Mouse (Mus musculus): ENCODE results near the gene Atp5d. TPM values are rescaled to one million over a fixed set of nuclear protein-coding genes. Genes with fewer than 3 reads are reported as not detected.
"Not testable (repeated sequence)": the region's sequence is repeated elsewhere in the genome, so short reads cannot be mapped to it uniquely, and the experiment has no call there.

The Atp5d gene
- total RNA-seq, 1 experiment = 226 TPM

GRCm38 (mm10) chr10:80165392-80166128, 27.1 kb downstream of the Atp5d start, which contains the start of gene Cirbp:
Gene Cirbp, plus strand, starts transcription at chr10:80165985.
- no peaks in the 10 kb centered on the region for H3K9me3 ChIP-seq (ENCODE audit: control insufficient read depth, insufficient read depth, low read depth, low read length)
- peaks cover 10% of the 10 kb centered on the region for H3K36me3 ChIP-seq (ENCODE audit: control insufficient read depth, insufficient read depth, low read length, poor library complexity, severe bottlenecking)
- no peak within 1 kb of the TSS for H3K27ac ChIP-seq (ENCODE audit: insufficient read depth, low read depth, low read length, poor library complexity, severe bottlenecking)
- peak within 1 kb of the TSS; percentile 20 to 44; a peak in 2 of 4 replicates for H3K4me3 ChIP-seq (ENCODE audit: insufficient read depth in 1 of 2, low read depth in 1 of 2, low read length in 2 of 2, poor library complexity in 1 of 2, severe bottlenecking in 1 of 2)
- in situ Hi-C loops (cut with MboI; ENCODE audit: low sequenced_read_pairs in 2 of 2, unreplicated experiment in 2 of 2) = no loop called here
- peaks cover 11 to 38% of the 10 kb centered on the region in 2 experiments for H3K4me1 ChIP-seq (ENCODE audit: control insufficient read depth in 2 of 2, insufficient read depth in 2 of 2, low read length in 2 of 2, poor library complexity in 1 of 2)
- DNase-seq (ENCODE audit: low read depth, low spot score) = no peak
- no peak within 1 kb of the TSS for H3K9ac ChIP-seq (ENCODE audit: insufficient read depth, low read depth, low read length, poor library complexity, severe bottlenecking)
- TF ChIP-seq ZNF384 (IDR thresholded peaks at IDR 0.05; ENCODE audit: low read depth, low read length) (no peak), ZC3H11A (IDR thresholded peaks at IDR 0.05; ENCODE audit: borderline replicate concordance, low read depth, low read length) (no peak), HCFC1 (IDR thresholded peaks at IDR 0.05; ENCODE audit: borderline replicate concordance, insufficient read depth, low read length) (no peak), MAFK (IDR thresholded peaks at IDR 0.05; ENCODE audit: insufficient read depth, low read depth, low read length) (no peak), CHD2 (IDR thresholded peaks at IDR 0.05; ENCODE audit: low read depth, low read length) (no peak)

GRCm38 (mm10) chr10:80166136-80166535, 27.7 kb downstream of the Atp5d start:
- H3K4me3 ChIP-seq (ENCODE audit: insufficient read depth in 1 of 2, low read depth in 1 of 2, low read length in 2 of 2, poor library complexity in 1 of 2, severe bottlenecking in 1 of 2); in situ Hi-C loops (cut with MboI; ENCODE audit: low sequenced_read_pairs in 2 of 2, unreplicated experiment in 2 of 2); H3K27ac ChIP-seq (ENCODE audit: insufficient read depth, low read depth, low read length, poor library complexity, severe bottlenecking); H3K9me3 ChIP-seq (ENCODE audit: control insufficient read depth, insufficient read depth, low read depth, low read length); H3K9ac ChIP-seq (ENCODE audit: insufficient read depth, low read depth, low read length, poor library complexity, severe bottlenecking); DNase-seq (ENCODE audit: low read depth, low spot score): not testable (repeated sequence)
- H3K4me1 ChIP-seq (ENCODE audit: control insufficient read depth in 2 of 2, insufficient read depth in 2 of 2, low read length in 2 of 2, poor library complexity in 1 of 2) = peaks cover 13 to 41% of the 10 kb centered on the region in 2 experiments
- peaks cover 14% of the 10 kb centered on the region for H3K36me3 ChIP-seq (ENCODE audit: control insufficient read depth, insufficient read depth, low read length, poor library complexity, severe bottlenecking)

GRCm38 (mm10) chr10:80167460-80168037, 29.1 kb downstream of the Atp5d start:
- peaks cover 24% of the 10 kb centered on the region for H3K36me3 ChIP-seq (ENCODE audit: control insufficient read depth, insufficient read depth, low read length, poor library complexity, severe bottlenecking)
- DNase-seq (ENCODE audit: low read depth, low spot score) = peak; percentile 97
- H3K9me3 ChIP-seq (ENCODE audit: control insufficient read depth, insufficient read depth, low read depth, low read length) = no peaks in the 10 kb centered on the region
- peak overlapping the region; percentile 98 for H3K27ac ChIP-seq (ENCODE audit: insufficient read depth, low read depth, low read length, poor library complexity, severe bottlenecking)
- in situ Hi-C loops (cut with MboI; ENCODE audit: low sequenced_read_pairs in 2 of 2, unreplicated experiment in 2 of 2) = no loop called here
- peak overlapping the region; percentile 98 for H3K9ac ChIP-seq (ENCODE audit: insufficient read depth, low read depth, low read length, poor library complexity, severe bottlenecking)
- peak overlapping the region; percentile 71 to 87 for H3K4me3 ChIP-seq (ENCODE audit: insufficient read depth in 1 of 2, low read depth in 1 of 2, low read length in 2 of 2, poor library complexity in 1 of 2, severe bottlenecking in 1 of 2)
- TF ChIP-seq CHD2 (IDR thresholded peaks at IDR 0.05; ENCODE audit: low read depth, low read length) (no peak), HCFC1 (IDR thresholded peaks at IDR 0.05; ENCODE audit: borderline replicate concordance, insufficient read depth, low read length) (0 out of 2 replicates have a peak, but pooled peaks have one; percentile 9)
- peaks cover 9 to 35% of the 10 kb centered on the region in 2 experiments for H3K4me1 ChIP-seq (ENCODE audit: control insufficient read depth in 2 of 2, insufficient read depth in 2 of 2, low read length in 2 of 2, poor library complexity in 1 of 2)

GRCm38 (mm10) chr10:80168038-80168661, 29.7 kb downstream of the Atp5d start:
- Histone ChIP-seq H3K4me3 (ENCODE audit: insufficient read depth in 1 of 2, low read depth in 1 of 2, low read length in 2 of 2, poor library complexity in 1 of 2, severe bottlenecking in 1 of 2) (peak overlapping the region; percentile 71 to 87), H3K4me1 (ENCODE audit: control insufficient read depth in 2 of 2, insufficient read depth in 2 of 2, low read length in 2 of 2, poor library complexity in 1 of 2) (peaks cover 9 to 30% of the 10 kb centered on the region in 2 experiments), H3K9ac (ENCODE audit: insufficient read depth, low read depth, low read length, poor library complexity, severe bottlenecking) (peak overlapping the region; percentile 98), H3K36me3 (ENCODE audit: control insufficient read depth, insufficient read depth, low read length, poor library complexity, severe bottlenecking) (peaks cover 24% of the 10 kb centered on the region), H3K27ac (ENCODE audit: insufficient read depth, low read depth, low read length, poor library complexity, severe bottlenecking) (peak overlapping the region; percentile 98), H3K9me3 (ENCODE audit: control insufficient read depth, insufficient read depth, low read depth, low read length) (no peaks in the 10 kb centered on the region)
- peak; percentile 94 for DNase-seq (ENCODE audit: low read depth, low spot score)
- TF ChIP-seq MAFK (IDR thresholded peaks at IDR 0.05; ENCODE audit: insufficient read depth, low read depth, low read length) (no peak), ZC3H11A (IDR thresholded peaks at IDR 0.05; ENCODE audit: borderline replicate concordance, low read depth, low read length) (peak; percentile 87), CHD2 (IDR thresholded peaks at IDR 0.05; ENCODE audit: low read depth, low read length) (no peak), ZNF384 (IDR thresholded peaks at IDR 0.05; ENCODE audit: low read depth, low read length) (peak; percentile 97), HCFC1 (IDR thresholded peaks at IDR 0.05; ENCODE audit: borderline replicate concordance, insufficient read depth, low read length) (peak; percentile 16; the same call in 1 of the 2 replicates)
- in situ Hi-C loops (cut with MboI; ENCODE audit: low sequenced_read_pairs in 2 of 2, unreplicated experiment in 2 of 2) = no loop called here
